Mouse (Mus musculus) gastrocnemius, adult 18-20 months (tissue): ENCODE data around the gene Mpv17l2. TPM values are rescaled to one million over a fixed set of nuclear protein-coding genes. Genes with fewer than 3 reads are reported as not detected.

Experiments
- DNase-seq: peaks from one replicate; pipeline ENCODE4 v3.0.0; 2021; ENCODE audit warnings: low spot score
- microRNA-seq: library from miRNA; unstranded; fragments of <30 nt; microRNA quantifications from one replicate; pipeline ENCODE4 v1.2.0, GENCODE M21; 2021
- total RNA-seq, 2 experiments: library from RNA; stranded (reverse); gene quantifications; 2 replicates each; pipeline ENCODE4 v1.2.3; 2021

Mpv17l2 gene
- total RNA-seq, 2 experiments from 2014 or later, result 19.9 to 20.9 TPM

GRCm38 (mm10) chr8:70724216-70724615 is 36.5 kb downstream of the Mpv17l2 start:
- DNase-seq, result no peak

GRCm38 (mm10) chr8:70723486-70724210 is 37.1 kb downstream of the Mpv17l2 start, which contains the start of gene Pde4c:
TSS of gene Pde4c (plus strand) at chr8:70723720.
- no peak for DNase-seq

GRCm38 (mm10) chr8:70721601-70722000 is 39.1 kb downstream of the Mpv17l2 start:
- DNase-seq, result no peak

- DNase-seq, result peak; percentile 85
These were observed 40.0 kb downstream of the Mpv17l2 start for GRCm38 (mm10) chr8:70720739-70721138.

GRCm38 (mm10) chr8:70719796-70720270 is 40.9 kb downstream of the Mpv17l2 start:
- DNase-seq, result no peak

- no peak for DNase-seq
These were observed 42.4 kb downstream of the Mpv17l2 start, which contains the start of gene Gm3336 for GRCm38 (mm10) chr8:70718297-70718696. TSS of gene Gm3336 (plus strand) at chr8:70718543.

- DNase-seq, result no peak
These were observed 44.0 kb downstream of the Mpv17l2 start for GRCm38 (mm10) chr8:70716521-70717400.

- DNase-seq, result no peak
These were observed 45.7 kb downstream of the Mpv17l2 start for GRCm38 (mm10) chr8:70715086-70715485.

- no peak for DNase-seq
These were observed 46.8 kb downstream of the Mpv17l2 start for GRCm38 (mm10) chr8:70713991-70714390.

GRCm38 (mm10) chr8:70711041-70711440 is 49.7 kb downstream of the Mpv17l2 start:
- no peak for DNase-seq

- peak; percentile 68 for DNase-seq
These were observed 50.5 kb downstream of the Mpv17l2 start for GRCm38 (mm10) chr8:70710296-70710695.

- DNase-seq, result no peak
These were observed 51.0 kb downstream of the Mpv17l2 start for GRCm38 (mm10) chr8:70709794-70710193.

Small RNA genes within 50 kb of the gene (microRNA-seq; reads per million reads assigned to microRNA genes)
- 1.7 reads per million for gene Mir7240

Other genes starting within 250 kb of the Mpv17l2 start
- 100 to 1,000 TPM; 103 to 105 TPM for gene Fkbp8, start 233.2 kb downstream of the Mpv17l2 start, total RNA-seq
- gene Kxd1, start 233.0 kb downstream of the Mpv17l2 start, total RNA-seq, result 10 to 100 TPM; 76.3 to 80.6 TPM
- 10 to 100 TPM; 12.5 to 21.8 TPM for gene Ell, start 221.5 kb downstream of the Mpv17l2 start, total RNA-seq
- 1 to 10 TPM; 2.6 to 3.2 TPM for gene Isyna1, start 166.6 kb downstream of the Mpv17l2 start, total RNA-seq
- 10 to 100 TPM; 11.6 to 19.4 TPM for gene Ssbp4, start 152.1 kb downstream of the Mpv17l2 start, total RNA-seq
- gene Lrrc25, start 144.8 kb downstream of the Mpv17l2 start, total RNA-seq, result under 1 TPM; 0.23 to 0.64 TPM
- gene Gdf15, start 128.5 kb downstream of the Mpv17l2 start, total RNA-seq, result under 1 TPM; 0.16 to 0.21 TPM
- 10 to 100 TPM; 11.9 to 13.7 TPM for gene Pgpep1, start 100.6 kb downstream of the Mpv17l2 start, total RNA-seq
- 10 to 100 TPM; 65.4 to 70.3 TPM for gene Lsm4, start 87.7 kb downstream of the Mpv17l2 start, total RNA-seq
- gene Jund, start 62.0 kb downstream of the Mpv17l2 start, total RNA-seq, result 10 to 100 TPM; 41.6 to 68.4 TPM
- not detected for gene Iqcn, start 57.5 kb downstream of the Mpv17l2 start, total RNA-seq
- gene Gm3336, start 42.4 kb downstream of the Mpv17l2 start, total RNA-seq, result not detected
- 1 to 10 TPM; 1.3 to 1.6 TPM for gene Pde4c, start 37.2 kb downstream of the Mpv17l2 start, total RNA-seq
- gene Rab3a, start 6.3 kb downstream of the Mpv17l2 start, total RNA-seq, result 10 to 100 TPM; 32.5 to 36.5 TPM
- 10 to 100 TPM; 13.3 to 15.1 TPM for gene Pik3r2, start 15.8 kb upstream of the Mpv17l2 start, total RNA-seq
- gene Mast3, start 44.1 kb upstream of the Mpv17l2 start, total RNA-seq, result 1 to 10 TPM; 2.7 TPM
- gene Il12rb1, start 47.5 kb upstream of the Mpv17l2 start, total RNA-seq, result under 1 TPM in 1 of 2 experiments, not detected in 1; 0.07 TPM
- gene Arrdc2, start 78.8 kb upstream of the Mpv17l2 start, total RNA-seq, result 100 to 1,000 TPM in 1 of 2 experiments, 10 to 100 TPM in 1; 58.3 to 202 TPM
- 10 to 100 TPM; 18.2 to 21.1 TPM for gene Kcnn1, start 102.3 kb upstream of the Mpv17l2 start, total RNA-seq
- gene Ccdc124, start 113.0 kb upstream of the Mpv17l2 start, total RNA-seq, result 10 to 100 TPM; 72.6 to 76.5 TPM
- under 1 TPM in 1 of 2 experiments, not detected in 1; 0.07 TPM for gene Slc5a5, start 131.8 kb upstream of the Mpv17l2 start, total RNA-seq
- 1,000 to 10,000 TPM; 1,014 to 1,053 TPM for gene Rpl18a, start 136.5 kb upstream of the Mpv17l2 start, total RNA-seq
- 10 to 100 TPM in 1 of 2 experiments, 1 to 10 TPM in 1; 9.4 to 13.7 TPM for gene Map1s, start 145.0 kb upstream of the Mpv17l2 start, total RNA-seq